Mouse (Mus musculus) embryo, embryonic 9.5 days (tissue): ENCODE data around the gene Utp14b.

Experiments used
- DNase-seq: peaks from one replicate; pipeline ENCODE4 v3.0.0-alpha.2; 2017; ENCODE audit errors: extremely low spot score

Gene Utp14b

GRCm38 (mm10) chr1:78657671-78658440 lies at the start of gene Utp14b, which contains the start of gene Acsl3:
TSS of gene Utp14b (plus strand) at chr1:78658038.
TSS of gene Acsl3 (plus strand) at chr1:78657825.
- peak; percentile 98 for DNase-seq

GRCm38 (mm10) chr1:78609134-78609907 lies 48.5 kb upstream of the Utp14b start:
- DNase-seq: peak; percentile 31

DNA sequence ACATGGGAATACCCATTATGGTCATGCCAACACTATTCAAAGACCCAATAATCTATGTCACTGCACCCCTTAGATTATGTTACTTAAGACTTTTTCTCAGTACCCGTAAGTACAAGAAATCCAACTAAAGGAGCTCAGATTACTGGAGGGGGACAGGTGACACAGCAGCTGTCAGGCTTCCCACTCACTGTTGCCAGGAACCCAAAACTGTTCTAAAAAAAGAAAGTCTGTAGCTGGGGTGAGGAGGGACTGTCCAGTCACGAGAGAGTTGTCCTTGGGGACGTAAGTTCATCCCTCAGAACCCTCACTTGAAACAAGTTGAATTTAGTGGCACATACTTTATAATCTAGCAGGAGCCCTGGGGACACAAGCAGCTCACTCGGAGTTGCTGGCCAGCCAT lies 46.8 kb upstream of the Utp14b start:
- no peak for DNase-seq

DNA sequence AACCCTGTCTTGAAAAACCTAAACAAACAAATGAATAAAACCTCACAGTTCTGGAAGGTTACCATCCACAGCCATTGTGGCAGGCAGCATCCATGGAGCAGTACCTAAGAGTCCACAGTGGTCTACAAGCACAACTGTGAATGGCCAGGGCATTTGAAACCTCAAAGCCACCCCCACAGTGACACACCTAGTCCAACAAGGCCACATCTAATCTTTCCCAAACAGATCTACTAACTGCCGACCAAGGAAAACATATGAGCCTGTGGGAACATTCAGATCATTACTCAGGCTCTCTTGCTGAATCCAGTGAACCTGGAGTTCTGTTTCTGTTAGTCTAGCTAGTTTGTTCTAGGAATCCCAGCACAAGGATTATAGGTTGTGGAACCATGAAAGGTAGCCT lies 44.9 kb upstream of the Utp14b start:
- no peak for DNase-seq

GRCm38 (mm10) chr1:78624352-78624751 lies 33.5 kb upstream of the Utp14b start:
- DNase-seq: no peak

- DNase-seq: no peak
These were observed 23.4 kb upstream of the Utp14b start for GRCm38 (mm10) chr1:78634486-78634885.

- no peak for DNase-seq
These were observed 17.0 kb upstream of the Utp14b start for GRCm38 (mm10) chr1:78640871-78641270.

DNA sequence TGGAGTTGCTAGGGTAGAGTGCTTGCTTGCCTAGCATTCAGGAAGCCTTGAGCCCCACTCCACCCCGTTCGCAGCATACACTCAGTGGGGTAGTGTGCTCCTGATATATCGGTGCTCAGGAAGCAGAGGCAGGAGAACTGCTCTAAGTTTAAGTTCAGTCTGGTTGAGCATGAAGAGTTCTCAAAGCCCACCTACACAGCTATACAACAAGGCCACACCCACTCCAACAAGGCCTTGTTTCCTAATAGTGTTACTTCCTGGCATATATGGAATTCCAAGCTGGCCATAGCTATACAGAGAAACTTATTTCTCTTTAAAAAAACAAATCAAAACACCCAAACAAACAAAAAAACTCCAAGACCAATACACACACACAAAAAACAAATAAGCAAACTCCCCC lies 16.0 kb upstream of the Utp14b start:
- no peak for DNase-seq

DNA sequence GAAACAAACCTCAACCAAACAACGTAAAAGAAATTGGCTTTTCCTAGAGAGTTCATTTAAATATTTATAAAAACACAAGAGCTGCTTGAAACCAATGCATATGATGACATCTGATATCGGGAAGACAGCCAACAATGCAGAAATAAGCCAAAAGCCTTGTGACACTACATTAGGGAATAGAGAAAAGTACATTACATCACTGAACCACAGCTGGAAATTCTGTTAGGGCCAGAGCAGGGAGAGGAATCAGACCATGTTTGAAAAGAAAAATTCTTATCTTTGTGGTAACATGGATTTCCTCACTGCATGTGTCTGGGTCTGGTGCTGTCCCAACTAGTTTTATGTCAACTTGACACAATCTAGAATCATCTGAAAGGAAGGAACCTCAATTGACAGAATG lies 15.6 kb upstream of the Utp14b start:
- no peak for DNase-seq

DNA sequence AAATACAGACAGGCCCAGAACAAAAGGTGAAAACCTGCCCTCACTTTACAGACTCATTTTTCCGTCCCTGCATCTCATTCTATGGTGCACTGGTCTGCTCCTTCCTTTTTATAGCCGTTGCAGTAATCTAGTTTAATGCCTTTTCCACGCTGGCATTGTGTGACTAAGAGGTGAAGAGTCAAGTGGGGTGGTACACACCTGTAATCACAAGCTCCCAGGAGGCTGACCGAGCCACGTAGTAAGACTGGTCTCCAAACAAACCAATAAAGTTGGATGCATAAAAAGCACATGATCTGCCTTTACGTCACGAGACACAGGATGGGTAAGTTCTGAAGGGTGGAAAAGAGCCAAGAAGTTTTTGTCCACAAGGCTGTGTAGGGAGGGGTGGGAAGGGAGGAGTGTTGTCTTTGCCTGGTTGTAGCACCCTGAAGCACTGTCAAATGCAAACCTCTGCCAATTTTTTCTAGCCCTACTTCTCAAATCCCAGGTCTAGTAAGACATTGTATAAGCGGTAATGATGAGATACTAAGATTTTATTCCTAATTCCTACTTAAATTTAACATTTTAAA lies 10.4 kb upstream of the Utp14b start:
- DNase-seq: no peak

DNA sequence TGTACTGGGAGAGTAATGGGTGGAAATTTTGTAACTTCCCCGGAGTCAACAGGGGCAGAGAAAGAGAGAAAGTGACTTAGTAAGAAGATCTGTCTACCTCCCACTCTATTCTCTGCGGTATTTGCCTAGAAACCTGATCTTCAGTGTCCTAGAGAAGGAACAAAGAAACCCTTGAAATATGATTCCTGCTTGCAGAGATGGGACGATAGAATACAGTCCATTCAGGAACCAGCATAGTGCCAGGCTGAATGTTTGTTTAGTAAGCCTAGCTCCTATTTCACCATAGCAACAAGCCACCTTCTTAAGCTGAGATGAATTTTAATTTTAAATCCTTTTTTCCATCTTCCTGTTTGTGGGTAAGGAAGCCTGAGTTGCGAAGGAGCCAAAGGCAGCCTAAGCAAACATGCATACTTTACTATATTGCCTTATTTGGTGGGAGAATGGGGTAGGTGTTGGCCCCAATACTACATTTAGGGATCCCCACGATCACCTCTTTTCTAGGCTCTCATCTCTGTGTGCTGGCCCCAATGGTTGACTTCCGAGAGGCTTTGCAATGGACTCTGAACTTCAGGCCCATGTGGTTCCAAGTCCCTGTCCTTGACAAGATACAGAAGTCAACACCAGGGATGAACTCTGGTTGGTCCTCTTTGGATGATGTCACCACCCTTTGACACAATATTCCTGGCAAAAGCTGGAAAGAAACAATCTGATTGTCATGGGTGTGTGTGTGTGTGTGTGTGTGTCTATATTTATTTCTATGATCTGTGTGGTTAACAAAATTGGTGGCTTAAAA lies 8.4 kb upstream of the Utp14b start:
- DNase-seq: peak; percentile 54

GRCm38 (mm10) chr1:78656472-78656871 lies 1.4 kb upstream of the Utp14b start:
- DNase-seq: peak; percentile 38

DNA sequence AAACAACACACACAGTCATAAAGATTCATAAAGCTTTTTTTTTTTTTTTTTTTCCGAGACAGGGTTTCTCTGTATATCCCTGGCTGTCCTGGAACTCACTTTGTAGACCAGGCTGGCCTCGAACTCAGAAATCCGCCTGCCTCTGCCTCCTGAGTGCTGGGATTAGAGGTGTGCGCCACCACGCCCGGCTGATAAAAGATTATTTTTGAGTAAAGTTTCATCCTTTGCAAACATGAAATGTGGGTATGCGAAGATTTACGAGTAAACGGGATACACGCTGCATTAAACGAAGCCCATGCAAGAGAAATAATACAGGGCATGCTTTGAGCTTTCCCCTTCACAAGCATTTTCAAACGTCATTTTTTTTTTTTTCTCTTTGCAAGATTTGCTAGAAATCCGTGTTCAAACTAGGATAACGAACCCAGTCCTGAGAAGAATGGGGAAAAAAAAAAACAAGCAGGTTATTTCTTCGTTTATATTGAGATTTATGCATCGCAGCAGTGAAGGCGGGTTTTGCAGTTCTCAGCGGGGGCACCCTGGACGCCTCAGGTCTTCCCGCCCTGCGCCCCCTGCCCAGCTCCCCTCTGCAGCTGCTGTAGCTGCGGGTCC lies 713 bp upstream of the Utp14b start:
- DNase-seq: no peak

DNA sequence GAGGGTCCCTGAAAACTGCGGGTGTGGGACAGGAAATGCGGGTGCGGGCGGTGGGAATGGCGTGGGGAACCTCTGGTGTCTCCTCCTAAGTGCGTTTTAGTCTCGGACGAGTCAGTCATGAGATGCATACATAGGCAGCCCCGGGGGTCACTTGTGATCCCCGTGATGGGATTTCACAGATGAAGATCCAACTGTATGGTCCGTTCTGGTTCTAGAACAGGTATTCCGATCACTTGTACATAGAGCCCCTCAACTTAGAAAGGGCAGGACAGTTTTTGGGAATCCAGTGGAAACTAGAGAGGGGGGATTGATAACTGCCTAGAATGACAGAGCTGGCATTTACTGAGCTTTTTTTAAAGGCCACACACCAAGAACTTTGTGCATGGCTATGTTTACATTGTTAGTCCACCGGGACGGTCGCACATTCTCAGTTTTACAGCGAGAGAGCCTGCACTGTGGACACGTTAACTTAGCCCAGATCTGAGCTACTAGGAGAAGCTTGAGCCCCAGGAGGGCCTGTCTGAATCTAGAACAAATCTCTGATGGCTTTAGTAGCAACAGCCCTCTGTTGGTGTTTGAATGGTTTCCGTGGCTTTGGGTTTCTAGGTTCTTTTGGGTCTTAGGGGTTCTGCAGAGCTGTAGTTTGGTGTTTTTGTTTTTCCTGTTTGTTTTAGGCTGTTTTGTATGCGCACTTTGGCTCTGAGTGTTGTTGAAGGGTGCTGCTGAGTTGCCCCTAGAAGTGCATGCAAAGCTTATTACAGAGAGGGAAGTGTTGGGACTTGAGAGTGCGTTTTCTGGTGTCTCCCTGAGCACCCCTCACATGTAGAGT lies 817 bp downstream of the Utp14b start:
- peak; percentile 40 for DNase-seq

- DNase-seq: no peak
These were observed 1.5 kb downstream of the Utp14b start for GRCm38 (mm10) chr1:78659270-78659823.

- DNase-seq: no peak
These were observed 6.5 kb downstream of the Utp14b start for GRCm38 (mm10) chr1:78664326-78664725.

DNA sequence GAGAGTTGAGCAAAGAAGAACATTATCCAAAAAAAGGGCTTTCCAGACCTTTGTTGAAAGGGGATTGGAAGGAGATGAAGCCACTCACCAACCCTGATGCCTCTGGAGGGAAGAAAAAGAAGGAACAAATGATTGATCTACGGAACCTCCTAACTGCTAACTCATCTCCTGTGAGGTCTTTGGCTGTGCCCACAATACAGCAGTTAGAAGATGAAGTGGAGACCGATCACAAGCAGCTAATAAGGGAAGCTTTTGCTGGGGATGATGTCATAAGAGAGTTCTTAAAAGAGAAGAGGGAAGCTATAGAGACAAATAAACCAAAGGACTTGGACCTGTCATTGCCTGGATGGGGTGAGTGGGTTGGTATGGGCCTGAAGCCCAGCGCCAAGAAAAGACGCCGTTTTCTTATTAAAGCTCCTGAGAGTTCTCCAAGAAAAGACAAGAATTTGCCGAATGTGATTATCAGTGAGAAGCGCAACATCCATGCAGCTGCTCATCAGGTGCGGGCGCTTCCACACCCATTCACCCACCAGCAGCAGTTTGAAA lies 8.2 kb downstream of the Utp14b start:
- no peak for DNase-seq

GRCm38 (mm10) chr1:78666585-78666984 lies 8.7 kb downstream of the Utp14b start:
- DNase-seq: no peak

- DNase-seq: no peak
These were observed 24.5 kb downstream of the Utp14b start for GRCm38 (mm10) chr1:78682291-78682690.

GRCm38 (mm10) chr1:78684128-78684527 lies 26.3 kb downstream of the Utp14b start:
- DNase-seq: no peak
